Mouse (Mus musculus): ENCODE measurements around the gene Mug1. TPM values are rescaled to one million over a fixed set of nuclear protein-coding genes. Genes with fewer than 3 reads are reported as not detected.

Mug1 gene
- not detected for total RNA-seq (2023)

DNA sequence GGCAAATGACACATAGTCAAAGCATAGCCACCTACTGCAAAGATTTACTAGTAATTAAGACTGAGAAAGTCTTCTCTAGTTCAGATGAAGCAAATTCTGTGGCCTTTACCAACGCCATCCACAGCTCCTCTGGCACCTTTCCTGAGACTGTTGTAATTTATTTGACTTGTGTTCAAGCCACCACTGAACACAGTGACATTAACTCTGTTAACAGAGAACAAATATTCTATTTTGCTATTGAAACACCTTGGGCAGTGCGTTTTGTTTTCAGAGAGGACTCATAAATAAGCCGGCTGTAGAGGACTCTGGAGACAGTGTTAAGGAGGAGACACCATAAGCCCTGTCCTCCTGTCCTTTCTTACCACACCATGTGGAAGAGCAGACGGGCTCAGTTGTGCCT is at the start of gene Mug1:
Mug1 (plus strand) TSS at position 271 of the 400 bp plus-strand sequence.

Other genes starting within 250 kb of the Mug1 start
- gene A2m, start 203.2 kb upstream of the Mug1 start, total RNA-seq (2023): under 1 TPM in 1 of 2 experiments, not detected in 1; 0.11 TPM
- gene Gm7298, start 105.6 kb upstream of the Mug1 start, total RNA-seq (2023): not detected
- gene Mug2, start 168.2 kb downstream of the Mug1 start, total RNA-seq (2023): not detected

All from neutrophil, adult 59 days (primary cell).